Mouse (Mus musculus): ENCODE measurements around the gene Dpp6.

Gene Dpp6

GRCm38 (mm10) chr5:26945169-26945920 lies 128.3 kb downstream of the Dpp6 start:
- DNase-seq (ENCODE audit: low read depth, low spot score) = peak; percentile 65

GRCm38 (mm10) chr5:26969941-26970590 lies 153.1 kb downstream of the Dpp6 start:
- DNase-seq (ENCODE audit: low read depth, low spot score) = no peak

GRCm38 (mm10) chr5:26973166-26973565 lies 156.2 kb downstream of the Dpp6 start:
- no peak for DNase-seq (ENCODE audit: low read depth, low spot score)

GRCm38 (mm10) chr5:26979348-26979747 lies 162.3 kb downstream of the Dpp6 start:
- DNase-seq (ENCODE audit: low read depth, low spot score) = no peak

GRCm38 (mm10) chr5:26979755-26980154 lies 162.8 kb downstream of the Dpp6 start:
- no peak for DNase-seq (ENCODE audit: low read depth, low spot score)

GRCm38 (mm10) chr5:26985114-26985513 lies 168.1 kb downstream of the Dpp6 start:
- DNase-seq (ENCODE audit: low read depth, low spot score) = no peak

- no peak for DNase-seq (ENCODE audit: low read depth, low spot score)
These were observed 174.6 kb downstream of the Dpp6 start for GRCm38 (mm10) chr5:26991587-26991986.

GRCm38 (mm10) chr5:27003537-27003936 lies 186.5 kb downstream of the Dpp6 start:
- DNase-seq (ENCODE audit: low read depth, low spot score) = no peak

GRCm38 (mm10) chr5:27009157-27009556 lies 192.2 kb downstream of the Dpp6 start:
- no peak for DNase-seq (ENCODE audit: low read depth, low spot score)

GRCm38 (mm10) chr5:27010582-27010981 lies 193.6 kb downstream of the Dpp6 start:
- no peak for DNase-seq (ENCODE audit: low read depth, low spot score)

GRCm38 (mm10) chr5:27018314-27018956 lies 201.4 kb downstream of the Dpp6 start:
- no peak for DNase-seq (ENCODE audit: low read depth, low spot score)

- no peak for DNase-seq (ENCODE audit: low read depth, low spot score)
These were observed 211.6 kb downstream of the Dpp6 start for GRCm38 (mm10) chr5:27028611-27029010.

GRCm38 (mm10) chr5:27029784-27030183 lies 212.8 kb downstream of the Dpp6 start:
- no peak for DNase-seq (ENCODE audit: low read depth, low spot score)

GRCm38 (mm10) chr5:27034858-27035257 lies 217.9 kb downstream of the Dpp6 start:
- DNase-seq (ENCODE audit: low read depth, low spot score) = no peak

GRCm38 (mm10) chr5:27035291-27035690 lies 218.3 kb downstream of the Dpp6 start:
- DNase-seq (ENCODE audit: low read depth, low spot score) = no peak

- DNase-seq (ENCODE audit: low read depth, low spot score) = no peak
These were observed 218.9 kb downstream of the Dpp6 start for GRCm38 (mm10) chr5:27035891-27036290.

- DNase-seq (ENCODE audit: low read depth, low spot score) = no peak
These were observed 220.8 kb downstream of the Dpp6 start for GRCm38 (mm10) chr5:27037796-27038195.

- DNase-seq (ENCODE audit: low read depth, low spot score) = peak; percentile 65
These were observed 231.2 kb downstream of the Dpp6 start for GRCm38 (mm10) chr5:27048167-27048566.

- no peak for DNase-seq (ENCODE audit: low read depth, low spot score)
These were observed 231.9 kb downstream of the Dpp6 start for GRCm38 (mm10) chr5:27048926-27049325.

GRCm38 (mm10) chr5:27049341-27050091 lies 232.5 kb downstream of the Dpp6 start:
- DNase-seq (ENCODE audit: low read depth, low spot score) = no peak

GRCm38 (mm10) chr5:27051250-27051649 lies 234.2 kb downstream of the Dpp6 start:
- no peak for DNase-seq (ENCODE audit: low read depth, low spot score)

- no peak for DNase-seq (ENCODE audit: low read depth, low spot score)
These were observed 235.4 kb downstream of the Dpp6 start for GRCm38 (mm10) chr5:27052441-27052840.

Data from telencephalon, adult 2 months (tissue).